Mouse (Mus musculus) hematopoietic stem cell, adult 5-6 weeks (primary cell): ENCODE measurements at regions not wholly inside any gene's neighbourhood (a gene's known extent, or its start where the extent isn't known, plus 50 kb on each side); places are given as distances from the start of the nearest gene placed in this dataset.

ENCODE experiments used
- ATAC-seq, 2 experiments: fragments of 125-278 bp in 1 of 2; replicated peaks in 1 of 2; 2 replicates each; pipeline ENCODE4 v1.8.0; 2016 to 2017; ENCODE audit warnings: inconsistent platforms in 2 of 2, mild to moderate bottlenecking in 2 of 2, moderate number of reproducible peaks in 2 of 2, low read depth in 1 of 2, moderate TSS enrichment in 1 of 2; ENCODE audit not compliant: low FRiP score in 2 of 2, poor library complexity in 2 of 2, severe bottlenecking in 2 of 2, insufficient read depth in 1 of 2, low TSS enrichment in 1 of 2

DNA sequence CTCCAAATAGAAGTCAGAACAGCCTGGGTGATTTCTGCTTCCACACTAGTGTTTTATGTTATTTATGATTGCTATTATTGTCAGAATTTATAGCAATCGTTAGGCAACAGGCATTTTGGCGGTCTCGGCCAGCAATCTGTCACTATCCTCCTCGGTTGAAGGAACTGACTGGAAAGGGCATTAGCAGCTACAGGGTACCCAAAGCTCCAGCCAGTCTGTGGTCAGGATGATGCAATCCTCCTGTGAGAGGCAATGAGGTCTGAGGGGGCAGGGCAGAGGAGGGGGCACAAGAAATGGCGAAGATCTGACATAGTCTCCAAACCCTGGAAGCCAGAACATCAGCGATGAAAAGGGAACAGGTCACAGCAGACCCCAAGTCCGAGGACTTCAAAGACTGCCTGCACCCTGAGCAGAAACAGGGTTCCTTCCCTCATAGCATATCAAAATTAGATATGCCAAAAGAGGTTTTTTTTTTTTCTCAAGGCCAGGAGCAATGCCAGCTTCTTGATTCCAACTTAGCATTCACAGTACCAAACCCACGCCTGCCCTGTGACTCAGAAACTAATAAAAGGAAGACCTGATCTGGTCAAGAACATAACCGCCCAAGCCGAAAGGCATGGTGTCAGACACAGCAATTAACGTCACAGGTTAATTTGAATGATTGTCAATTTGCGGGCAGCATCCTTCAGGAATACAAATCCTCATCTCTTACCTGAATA, 348.5 kb upstream of the 5930422O12Rik start:
- no peak for ATAC-seq

DNA sequence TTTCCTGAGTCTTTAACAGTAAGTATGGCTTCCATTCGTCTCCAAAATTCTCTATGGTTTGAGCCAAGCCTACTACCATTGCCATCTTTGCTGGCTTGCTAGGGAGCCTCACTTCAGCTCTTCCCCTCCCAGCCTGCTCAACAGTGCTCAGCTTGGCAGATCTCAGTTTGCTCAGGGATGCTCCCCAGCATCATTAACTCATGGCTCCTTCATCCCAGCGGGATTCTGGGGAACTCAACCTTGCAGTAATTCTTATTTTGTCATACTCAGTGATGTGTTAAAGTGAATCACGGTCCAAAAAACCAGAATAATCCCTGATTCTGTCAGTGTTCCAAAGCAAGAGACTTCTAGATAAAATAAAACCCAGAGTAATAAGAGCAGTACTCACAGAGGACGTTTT, 346.6 kb upstream of the 5930422O12Rik start:
- no peak for ATAC-seq

DNA sequence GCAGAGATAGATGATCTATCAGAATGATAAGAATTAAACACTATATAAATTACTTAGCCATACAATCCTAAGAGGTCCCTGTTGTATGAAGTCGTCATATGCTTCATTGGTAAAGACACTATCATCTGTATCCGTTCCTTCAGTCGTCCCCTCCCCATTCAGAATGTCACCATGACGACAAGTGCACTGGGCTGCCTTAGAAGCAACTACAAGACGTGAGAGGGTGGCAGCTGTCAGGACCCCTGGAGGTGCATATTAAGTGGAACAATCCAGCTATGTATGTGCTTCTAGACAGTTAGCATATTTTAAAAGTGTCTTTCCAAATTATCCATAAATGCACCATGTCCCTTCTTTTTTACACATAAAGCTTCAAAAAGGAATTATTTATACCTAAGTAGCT, 343.0 kb upstream of the 5930422O12Rik start:
- ATAC-seq: no peak

DNA sequence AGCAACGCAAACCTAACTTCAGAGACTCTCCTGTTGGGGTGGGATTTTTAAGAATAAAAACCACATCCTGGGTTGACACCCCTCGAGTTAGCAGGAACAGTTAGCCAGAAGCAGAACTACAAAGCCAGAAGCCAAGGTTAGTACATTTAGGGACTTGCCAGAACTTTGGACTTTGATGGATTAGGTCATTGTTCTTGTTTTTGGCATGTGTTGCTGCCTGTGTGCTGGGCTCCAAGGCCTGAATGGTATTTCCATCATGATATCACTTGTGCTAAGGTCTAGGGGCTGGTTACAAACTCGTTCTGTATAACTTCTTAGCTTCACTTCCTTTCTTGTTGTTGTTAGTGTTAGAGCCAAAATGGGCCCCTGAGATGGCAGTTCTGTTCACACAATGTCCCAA, 338.8 kb upstream of the 5930422O12Rik start:
- no peak for ATAC-seq

DNA sequence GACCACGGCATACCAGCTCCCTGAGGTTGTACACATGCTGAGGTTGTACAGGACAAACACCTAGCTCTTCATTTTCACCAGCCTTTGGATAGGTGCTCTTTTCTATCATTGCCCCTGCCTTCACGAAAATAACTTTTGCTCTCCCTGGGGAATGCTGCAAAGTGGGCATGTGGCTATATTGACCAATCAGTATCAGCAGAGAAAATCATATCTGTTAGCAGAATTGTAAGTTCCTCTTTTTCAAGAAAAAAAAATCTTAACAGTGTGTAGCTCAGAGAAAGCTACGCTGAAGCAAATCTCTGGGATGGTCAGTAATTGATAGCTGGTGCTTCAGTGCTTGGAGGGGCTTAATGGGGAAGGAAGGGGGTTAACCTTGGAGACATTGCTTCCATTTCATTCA, 319.6 kb upstream of the 5930422O12Rik start:
- ATAC-seq: no peak

DNA sequence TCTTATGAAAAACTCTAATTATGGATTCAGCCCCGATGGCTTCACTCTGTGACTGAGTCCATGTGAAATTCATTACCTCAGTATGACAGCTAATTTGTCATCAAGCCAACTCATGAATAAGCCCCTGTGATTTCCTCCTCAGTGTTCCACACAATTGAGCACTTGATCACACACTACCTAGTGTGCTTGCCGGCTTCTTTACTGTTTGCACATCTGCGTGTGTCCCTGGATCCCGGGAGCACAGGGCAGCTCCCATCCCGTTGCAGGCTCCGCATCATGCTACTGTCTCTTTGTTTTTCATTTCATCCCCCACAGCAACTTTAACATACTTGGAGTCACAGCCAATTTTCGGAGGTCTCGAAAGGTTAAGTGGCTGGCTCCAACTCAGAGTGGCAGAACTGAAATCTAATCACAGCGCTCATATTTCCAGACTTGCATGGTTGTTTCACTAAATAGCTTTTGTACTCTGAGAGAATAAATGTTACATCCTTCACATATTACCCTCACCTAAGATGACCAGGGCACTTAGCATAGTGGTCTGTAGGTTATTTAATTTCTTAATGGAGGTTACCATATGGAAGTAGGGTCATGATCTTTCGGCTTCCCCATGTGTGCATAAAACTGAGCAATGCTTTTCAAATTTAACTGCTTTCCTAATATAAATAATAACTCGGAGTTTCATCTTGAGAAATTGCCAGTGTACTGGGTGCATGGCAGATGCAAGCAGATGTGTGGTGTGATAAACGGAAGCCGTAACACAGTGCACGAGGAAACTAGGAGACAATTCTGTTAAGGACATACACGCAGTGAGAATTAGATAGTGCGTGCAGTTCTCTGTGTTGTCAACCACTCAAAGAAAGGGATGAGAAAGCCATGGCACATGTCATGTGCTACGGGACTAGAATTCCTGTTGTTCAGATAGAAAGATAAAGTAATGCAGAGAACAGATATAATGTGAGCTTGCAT, 313.0 kb upstream of the 5930422O12Rik start:
- ATAC-seq: no peak

DNA sequence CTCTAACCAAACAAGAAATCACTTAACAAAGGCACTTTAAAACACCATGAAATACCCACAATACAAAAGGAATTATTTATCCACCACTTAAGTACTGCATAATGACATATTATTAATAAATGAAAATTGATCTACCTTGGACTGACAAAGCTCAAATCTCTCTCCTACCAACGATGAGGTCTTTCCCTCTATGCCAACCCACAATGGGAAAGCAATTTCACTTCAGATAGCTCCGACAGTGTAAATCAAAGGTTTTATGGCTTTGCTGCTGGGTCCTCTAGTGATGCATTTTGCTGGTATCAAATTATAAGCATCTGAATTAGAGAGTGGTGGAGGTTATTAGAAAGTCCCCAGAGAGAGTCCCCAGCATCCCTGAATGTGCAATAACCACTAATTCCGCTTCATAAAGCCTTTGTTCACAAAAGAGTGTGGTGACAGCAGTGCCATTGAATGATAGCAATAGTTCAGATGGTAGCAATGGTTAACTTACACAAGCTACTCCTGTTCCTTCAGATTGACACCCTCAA, 305.4 kb upstream of the 5930422O12Rik start:
- ATAC-seq: no peak

DNA sequence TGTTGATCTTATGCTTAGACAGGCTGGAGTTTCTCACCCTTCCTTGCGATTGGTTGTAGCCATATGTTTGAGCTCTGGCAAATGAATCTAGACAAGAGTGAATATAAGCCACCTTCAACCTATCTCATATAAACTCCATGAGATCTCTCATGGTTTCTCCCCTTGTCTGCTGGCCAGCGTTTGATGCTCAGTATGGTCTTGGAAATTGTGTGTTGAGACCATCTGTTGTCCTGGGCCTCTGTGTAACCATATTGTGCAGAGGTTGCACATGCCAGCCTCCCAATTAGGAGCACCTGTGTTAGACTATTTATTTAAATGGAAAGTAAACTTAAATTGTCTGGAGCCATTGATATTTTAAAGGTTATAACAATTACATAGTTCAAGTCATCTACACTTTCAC, 301.5 kb upstream of the 5930422O12Rik start:
- no peak for ATAC-seq

DNA sequence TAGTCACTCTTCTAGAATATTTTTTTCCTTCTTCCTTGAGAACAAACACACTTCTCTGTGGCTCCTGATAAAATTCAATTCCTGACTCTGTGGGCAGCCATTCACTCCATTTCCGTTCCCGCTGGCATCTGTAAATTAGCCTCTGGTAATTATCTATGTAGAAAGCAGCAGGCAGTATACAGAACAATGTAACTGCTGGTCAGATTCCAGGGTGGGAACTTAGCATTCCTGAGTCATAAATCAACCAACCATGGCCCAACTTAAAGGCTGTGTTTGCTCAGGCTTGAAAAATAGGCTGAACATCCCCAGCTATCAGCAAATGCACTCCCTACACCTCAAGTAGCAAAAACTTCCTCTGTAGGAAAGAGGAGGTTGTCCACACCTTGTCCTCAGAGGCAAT, 289.6 kb upstream of the 5930422O12Rik start:
- ATAC-seq: no peak

DNA sequence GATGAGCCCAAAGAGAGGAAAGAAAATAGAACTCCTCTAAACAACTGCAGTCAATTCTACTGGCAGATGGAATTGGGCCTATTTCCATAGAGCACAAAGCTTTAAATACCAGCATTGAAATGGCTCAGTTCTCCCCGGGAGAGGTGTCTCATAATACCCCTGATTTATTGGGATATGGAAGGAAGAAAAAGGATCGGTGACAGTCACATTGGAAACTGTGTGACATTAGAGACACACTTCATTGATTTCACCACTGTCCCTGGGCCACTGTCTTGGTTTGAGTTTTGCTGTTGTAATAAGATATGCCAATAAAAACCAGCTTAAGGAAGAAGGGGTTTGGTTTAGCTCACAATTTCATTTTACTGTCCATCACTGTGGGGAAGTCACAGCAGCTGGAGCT, 288.7 kb upstream of the 5930422O12Rik start:
- no peak for ATAC-seq

DNA sequence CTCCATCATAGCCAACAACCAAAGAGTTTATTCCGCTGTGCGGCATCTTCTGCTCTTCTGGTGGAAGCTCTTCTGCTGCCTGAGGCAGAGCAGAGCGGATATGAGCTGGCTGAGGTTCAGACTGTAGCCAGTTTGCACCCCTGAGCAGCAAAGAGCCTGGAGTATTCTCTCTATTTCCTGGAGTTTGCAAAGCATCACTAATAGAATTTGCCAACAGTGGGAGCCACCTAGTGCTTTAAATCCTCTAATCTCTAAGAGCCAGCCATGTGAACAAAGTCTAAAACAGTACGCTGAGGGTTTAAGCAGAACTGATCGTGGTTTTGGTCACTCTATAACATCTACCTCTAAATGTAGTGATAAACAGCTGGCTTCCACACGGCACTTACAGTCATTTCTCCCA, 250.9 kb upstream of the 5930422O12Rik start:
- no peak for ATAC-seq

DNA sequence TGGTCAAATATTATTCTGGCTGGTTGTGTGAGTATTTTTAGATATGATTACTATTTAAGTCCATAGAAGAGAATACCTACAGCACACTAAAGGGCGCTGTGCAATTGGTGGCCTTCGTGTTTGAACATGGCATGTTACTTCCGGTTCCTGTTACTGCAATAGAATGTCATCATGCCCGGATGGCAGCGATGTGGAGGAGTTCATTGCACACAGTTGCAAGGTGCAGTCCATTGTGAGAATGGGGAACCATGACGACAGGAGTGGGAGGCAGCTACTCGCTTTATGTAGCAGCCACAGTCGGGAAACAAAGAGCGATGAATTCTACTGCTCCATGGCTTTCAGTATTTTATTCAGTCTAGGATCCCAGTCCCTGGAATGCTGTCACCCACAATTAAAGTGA, 245.5 kb upstream of the 5930422O12Rik start:
- peak in 1 of 2 experiments; percentile 61; a peak in 1 of 4 replicates for ATAC-seq
